Mouse (Mus musculus) bone marrow, adult 2 months (tissue): ENCODE data around the gene Esp6. TPM values are rescaled to one million over a fixed set of nuclear protein-coding genes. Genes with fewer than 3 reads are reported as not detected.
"Not testable (repeated sequence)": the region's sequence is repeated elsewhere in the genome, so short reads cannot be mapped to it uniquely, and the experiment has no call there.

Experiments used
- H3K27ac ChIP-seq: fragments of 200-500 bp; 2 replicates; pipeline ENCODE4 v1.5.1; 2012; ENCODE audit warnings: low read depth, mild to moderate bottlenecking, control low read depth, inconsistent platforms, low read length; ENCODE audit not compliant: control insufficient read depth, poor library complexity, insufficient read depth
- H3K4me1 ChIP-seq: fragments of 200-500 bp; 2 replicates; pipeline ENCODE4 v1.6.1; 2011; ENCODE audit warnings: low read length; ENCODE audit not compliant: control insufficient read depth, insufficient read depth
- H3K4me3 ChIP-seq: fragments of 200-500 bp; replicated peaks from 2 replicates; pipeline ENCODE3; 2011; ENCODE audit warnings: mild to moderate bottlenecking, low read depth, low read length, control low read depth; ENCODE audit not compliant: control insufficient read depth
- CTCF ChIP-seq: fragments of 200-500 bp; IDR thresholded peaks from 2 replicates; pipeline ENCODE4 v1.5.1; 2011; ENCODE audit warnings: low read length, control low read depth; ENCODE audit not compliant: control insufficient read depth, insufficient read depth
- POLR2A ChIP-seq: fragments of 200-500 bp; IDR thresholded peaks from 2 replicates; pipeline ENCODE4 v1.6.1; 2011; ENCODE audit warnings: low read depth, mild to moderate bottlenecking, control low read depth, low read length, borderline replicate concordance; ENCODE audit not compliant: control insufficient read depth
- WGBS: fragments of 180-500 bp; shearing (Covaris S2); methylation state at CpG from one replicate; pipeline ENCODE4 v1.1.7; 2018; 5-methylcytosine and 5-hydroxymethylcytosine counted together
- polyA plus RNA-seq: library from polyadenylated mRNA; stranded (reverse); fragments of >200 nt; gene quantifications from 2 replicates; pipeline ENCODE4 v1.2.4, GENCODE M21; 2011; ENCODE audit warnings: low replicate concordance; ENCODE audit not compliant: missing spikeins, insufficient read depth, insufficient read length

Esp6 gene
- not detected in 2 replicates for polyA plus RNA-seq

GRCm38 (mm10) chr17:40561207-40561606, at the start of gene Esp6:
Esp6 (plus strand) TSS chr17:40561507.
- Histone ChIP-seq H3K4me3 (no peak within 1 kb of the TSS), H3K4me1 (no peaks in the 10 kb centered on the region), H3K27ac (no peak within 1 kb of the TSS)
- 78% methylated on average over 5 of the region's 5 CpGs for WGBS
- TF ChIP-seq POLR2A (no peak), CTCF (no peak)

GRCm38 (mm10) chr17:40519818-40520217, 41.5 kb upstream of the Esp6 start, which contains the start of gene Esp8:
Esp8 (plus strand) TSS chr17:40520022.
- Histone ChIP-seq H3K4me3 (no peak within 1 kb of the TSS), H3K27ac (no peak within 1 kb of the TSS), H3K4me1 (no peaks in the 10 kb centered on the region)
- TF ChIP-seq POLR2A (no peak), CTCF (no peak)
- WGBS, result 49% methylated on average over 3 of the region's 3 CpGs

DNA sequence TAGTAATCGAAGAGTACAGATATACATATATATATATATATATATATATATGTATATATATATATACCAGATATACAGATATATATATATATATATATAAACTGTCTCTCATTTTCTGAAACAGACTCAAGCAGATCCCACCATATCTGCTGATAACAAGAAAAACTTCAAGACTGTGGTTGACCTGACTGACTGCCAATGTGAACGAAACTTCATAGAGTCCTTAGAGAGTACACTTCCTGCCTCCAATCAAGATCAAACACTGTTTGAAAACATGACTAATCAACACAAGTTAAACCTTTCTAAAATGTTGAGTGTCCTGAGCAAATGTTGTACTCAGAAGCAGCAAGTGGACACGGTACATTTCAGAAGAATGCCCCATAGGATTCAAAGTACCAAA, 31.5 kb upstream of the Esp6 start:
- TF ChIP-seq CTCF (no peak), POLR2A (no peak)
- no peak overlapping the region for H3K27ac ChIP-seq
- H3K4me1 ChIP-seq, result no peaks in the 10 kb centered on the region
- 62% methylated on average over 3 of the region's 3 CpGs for WGBS
- H3K4me3 ChIP-seq, result no peak overlapping the region

DNA sequence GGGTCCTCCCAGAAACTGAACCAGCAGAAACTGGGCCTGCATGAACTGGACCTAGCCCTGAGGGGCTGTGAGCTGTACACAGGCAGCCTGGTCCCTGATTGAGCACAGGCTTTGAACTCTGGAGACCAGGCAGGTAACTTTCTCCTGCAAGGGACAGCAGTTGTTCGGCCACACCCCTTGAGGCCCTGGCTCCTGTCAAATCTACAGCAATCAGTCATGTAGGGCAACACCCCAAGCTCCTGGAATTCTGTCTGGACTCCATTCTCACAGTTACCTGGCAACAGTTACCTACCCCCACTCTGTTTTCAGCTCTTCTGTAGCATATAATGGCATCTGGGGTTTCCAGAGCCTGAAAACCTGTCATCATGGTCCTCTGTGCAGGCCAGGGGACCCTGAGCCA, 30.2 kb upstream of the Esp6 start:
- Histone ChIP-seq H3K4me3 (no peak overlapping the region), H3K27ac (no peak overlapping the region), H3K4me1 (no peaks in the 10 kb centered on the region)
- TF ChIP-seq POLR2A (no peak), CTCF (no peak)
- 74% methylated on average over 1 of the region's 1 CpGs for WGBS

DNA sequence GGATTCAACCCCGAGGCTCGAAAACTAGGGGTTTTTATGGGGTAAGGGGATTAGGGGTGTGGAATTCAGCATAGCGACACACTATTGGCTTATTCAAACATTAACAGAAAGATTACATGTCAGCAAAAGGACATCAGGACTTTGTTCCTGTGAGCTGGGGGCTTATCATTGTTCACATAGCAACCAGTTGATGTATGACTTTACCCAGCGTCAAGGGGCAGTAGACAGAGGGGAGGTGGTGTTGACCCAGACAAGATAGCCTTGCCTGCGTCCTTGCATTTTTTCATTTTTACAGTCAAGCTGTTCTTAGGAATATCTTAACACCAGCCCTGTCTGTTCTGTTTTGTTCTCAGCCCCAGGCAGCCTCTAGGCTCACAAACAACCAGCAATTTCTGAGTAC, 14.3 kb upstream of the Esp6 start:
- H3K4me3 ChIP-seq, H3K27ac ChIP-seq, H3K4me1 ChIP-seq: not testable (repeated sequence)
- 80% methylated on average over 5 of the region's 5 CpGs for WGBS

DNA sequence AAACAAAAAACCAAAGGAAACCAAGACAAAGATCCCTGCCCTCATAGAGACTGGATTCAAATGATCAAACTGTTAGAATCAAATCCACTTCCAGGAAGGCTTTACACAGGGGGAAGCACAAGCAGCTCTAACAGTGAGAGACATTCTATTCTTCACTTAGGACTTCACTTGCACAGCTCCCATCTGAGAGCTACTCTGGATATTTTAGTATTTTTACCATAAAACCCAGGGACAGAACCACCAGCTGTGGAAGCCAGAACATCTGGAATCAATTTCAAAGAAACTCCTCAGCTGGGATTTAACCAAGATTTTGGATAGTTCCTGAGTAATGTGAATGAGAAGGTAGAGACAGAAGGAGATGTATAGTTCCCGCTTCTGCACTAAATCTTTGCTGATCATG, 7.8 kb upstream of the Esp6 start:
- TF ChIP-seq POLR2A, result no peak
- no peak for TF ChIP-seq CTCF
- Histone ChIP-seq H3K27ac (no peak overlapping the region), H3K4me1 (no peaks in the 10 kb centered on the region), H3K4me3 (no peak overlapping the region)
- WGBS, result 79% methylated on average over 1 of the region's 1 CpGs

- not testable (repeated sequence) for H3K4me1 ChIP-seq, H3K27ac ChIP-seq, H3K4me3 ChIP-seq
- WGBS, result 69% methylated on average over 6 of the region's 6 CpGs
Measured at GRCm38 (mm10) chr17:40583906-40584305, 22.6 kb downstream of the Esp6 start.

DNA sequence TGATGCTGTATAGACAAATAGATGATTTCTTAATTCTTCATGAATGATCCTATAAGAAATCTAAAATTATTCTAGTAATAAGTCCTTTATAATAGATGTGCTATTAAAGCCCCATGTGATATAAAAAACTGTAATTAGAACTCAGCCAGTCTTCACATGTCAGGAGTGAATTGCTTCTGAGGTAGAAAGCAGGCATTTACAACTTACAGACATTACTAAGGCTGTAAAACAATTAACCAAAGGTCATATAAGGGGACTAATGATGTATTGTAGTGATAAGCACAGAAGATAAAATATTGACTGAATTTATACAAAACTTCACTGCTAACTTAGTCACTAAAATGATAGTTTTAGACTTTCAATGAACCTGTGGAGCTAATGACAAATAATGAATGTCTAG, 30.0 kb downstream of the Esp6 start:
- no peak overlapping the region for H3K4me3 ChIP-seq

GRCm38 (mm10) chr17:40598294-40598693, 37.0 kb downstream of the Esp6 start, which contains the start of gene Esp4:
Esp4 (plus strand) TSS chr17:40598594.
- no peak within 1 kb of the TSS for H3K4me3 ChIP-seq
- H3K27ac ChIP-seq, result no peak within 1 kb of the TSS
- H3K4me1 ChIP-seq, result no peaks in the 10 kb centered on the region
- TF ChIP-seq CTCF, result no peak
- TF ChIP-seq POLR2A, result no peak

More for the DNA sequence above, 30.0 kb downstream of the Esp6 start:
- Histone ChIP-seq H3K27ac (no peak overlapping the region), H3K4me1 (no peaks in the 10 kb centered on the region)
- TF ChIP-seq CTCF (no peak), POLR2A (no peak)

Other genes starting within 250 kb of the Esp6 start
- gene Crisp1, start 242.3 kb upstream of the Esp6 start, polyA plus RNA-seq, result 1.1 TPM in 1 of 2 replicates, not detected in the other
- gene Esp8, start 41.5 kb upstream of the Esp6 start, polyA plus RNA-seq, result not detected in 2 replicates
- gene Esp4, start 37.1 kb downstream of the Esp6 start, polyA plus RNA-seq, result not detected in 2 replicates
- gene Esp3, start 70.6 kb downstream of the Esp6 start, polyA plus RNA-seq, result not detected in 2 replicates
- not detected in 2 replicates for gene Esp1, start 165.6 kb downstream of the Esp6 start, polyA plus RNA-seq
- gene Crisp2, start 245.5 kb downstream of the Esp6 start, polyA plus RNA-seq, result 3.0 TPM in 1 of 2 replicates, not detected in the other
- gene Rhag, start 249.6 kb downstream of the Esp6 start, polyA plus RNA-seq, result 37.6 and 108 TPM in 2 replicates